20 mouse cellular contexts compared by ENCODE assay signal in genomic region chr9:99097668-99098067, GRCm38 (mm10). TPM values are rescaled to one million over a fixed set of nuclear protein-coding genes. Genes with fewer than 3 reads are reported as not detected.
DNase-seq lines count a peak whose midpoint lies in the region; ATAC-seq lines count a peak whose summit lies in the region.
"Had no signal": no experiment of that assay in that cellular context is flagged by ENCODE, and none has a peak within 500 bp of the region (broad histone marks: within the 10 kb centered on the region; RNA-seq: fewer than 3 reads in every experiment).

No protein-coding gene starts in this region.

- peaks cover 9% of the 10 kb centered on the region; the same call in 1 of the 2 replicates for H3K36me3 ChIP-seq in forebrain, embryonic 10.5 days (replicated peaks)
- H3K36me3 ChIP-seq in forebrain, embryonic 12.5 days (replicated peaks) = 0 out of 2 replicates have a peak, but pooled peaks cover 4% of the 10 kb centered on the region
- peaks cover 97% of the 10 kb centered on the region for H3K36me3 ChIP-seq in megakaryocyte, embryonic 14.5 days (replicated peaks; ENCODE audit: low read length)
- H3K36me3 ChIP-seq: embryonic facial prominence, embryonic 15.5 days; intestine, embryonic 15.5 days had no signal

- H3K9me3 ChIP-seq in forebrain, embryonic 10.5 days = no peaks in the 10 kb centered on the region
- H3K9me3 ChIP-seq in forebrain, embryonic 12.5 days = no peaks in the 10 kb centered on the region
- H3K9me3 ChIP-seq in megakaryocyte, embryonic 14.5 days = no peaks in the 10 kb centered on the region
- H3K9me3 ChIP-seq: embryonic facial prominence, embryonic 15.5 days; intestine, embryonic 15.5 days had no signal

- WGBS in forebrain, embryonic 10.5 days = 60% methylated on average over 1 of the region's 1 CpGs
- WGBS in forebrain, embryonic 12.5 days = 59% methylated on average over 1 of the region's 1 CpGs

- H3K9ac ChIP-seq in forebrain, embryonic 12.5 days = no peak overlapping the region
- H3K9ac ChIP-seq: embryonic facial prominence, embryonic 15.5 days; hindbrain, embryonic 14.5 days; intestine, embryonic 15.5 days had no signal

- ATAC-seq in forebrain, embryonic 12.5 days (ENCODE audit: low FRiP score) = no peak
- ATAC-seq in megakaryocyte, adult 5-6 weeks (ENCODE audit: poor library complexity, severe bottlenecking) = no peak
- ATAC-seq: forebrain, embryonic 16.5 days; intestine, embryonic 15.5 days had no signal

- peak; percentile 25 for DNase-seq in forebrain, embryonic 10.5 days (ENCODE audit: extremely low spot score, low spot score)
- peak; percentile 19 to 31 for DNase-seq in heart, adult 9 months (ENCODE audit: low spot score in 2 of 2)
- no peak for DNase-seq in heart, postnatal 36 days
- DNase-seq in kidney, postnatal 4 days = no peak
- DNase-seq in lung, postnatal 4 days = no peak
- DNase-seq: adrenal gland, postnatal 10 days; cerebellum, adult 18-20 months; cerebellum, adult 9-11 months; cerebellum, postnatal 36 days; gastrocnemius, postnatal 14 days; heart, postnatal 4 days; kidney, adult 18-20 months had no signal

- no peak overlapping the region for H3K4me2 ChIP-seq in forebrain, embryonic 12.5 days
- H3K4me2 ChIP-seq: embryonic facial prominence, embryonic 15.5 days; hindbrain, embryonic 14.5 days; intestine, embryonic 15.5 days had no signal

- H3K4me1 ChIP-seq in forebrain, embryonic 10.5 days = peaks cover 25% of the 10 kb centered on the region
- H3K4me1 ChIP-seq in forebrain, embryonic 12.5 days = peaks cover 3% of the 10 kb centered on the region; the same call in 1 of the 2 replicates
- peaks cover 87% of the 10 kb centered on the region for H3K4me1 ChIP-seq in megakaryocyte, embryonic 14.5 days
- H3K4me1 ChIP-seq: embryonic facial prominence, embryonic 15.5 days; intestine, embryonic 15.5 days had no signal

- H3K4me3 ChIP-seq in forebrain, embryonic 10.5 days = no peak overlapping the region
- no peak overlapping the region for H3K4me3 ChIP-seq in forebrain, embryonic 12.5 days (replicated peaks)
- H3K4me3 ChIP-seq in megakaryocyte, embryonic 14.5 days (replicated peaks) = peak overlapping the region; percentile 38
- H3K4me3 ChIP-seq: embryonic facial prominence, embryonic 15.5 days; erythroblast, embryonic 14.5 days; intestine, embryonic 15.5 days had no signal

- intact Hi-C loops in heart, postnatal 36 days (cut with DNase I) = loop anchor here (2.0 kb wide), 1 partner anchor 43 kb away; the partner anchor contains the start of gene Pik3cb

- no peak overlapping the region for H3K27ac ChIP-seq in forebrain, embryonic 10.5 days
- H3K27ac ChIP-seq in forebrain, embryonic 12.5 days = no peak overlapping the region
- H3K27ac ChIP-seq: embryonic facial prominence, embryonic 15.5 days; hindbrain, embryonic 14.5 days; intestine, embryonic 15.5 days had no signal

- no peaks in the 10 kb centered on the region for H3K27me3 ChIP-seq in forebrain, embryonic 10.5 days (ENCODE audit: poor library complexity, severe bottlenecking)
- no peaks in the 10 kb centered on the region for H3K27me3 ChIP-seq in forebrain, embryonic 12.5 days
- H3K27me3 ChIP-seq in megakaryocyte, embryonic 14.5 days (replicated peaks) = no peaks in the 10 kb centered on the region
- H3K27me3 ChIP-seq: embryonic facial prominence, embryonic 15.5 days; intestine, embryonic 15.5 days had no signal

RNA-seq across cellular contexts. Expression of gene Pik3cb, which starts 42.8 kb away (rescaled TPM):
- polyA plus RNA-seq in forebrain, embryonic 10.5 days (2016; fragmentation: Nextera tagmentation; extraction: Ambion mirVana) = 1.9 and 2.2 TPM in 2 replicates
- 3.5 and 3.7 TPM in 2 replicates for polyA plus RNA-seq in forebrain, embryonic 12.5 days (2016; fragmentation: Nextera tagmentation; extraction: Ambion mirVana)
- 10 to 100 TPM; 10.8 to 11.6 TPM for total RNA-seq in heart, postnatal 36 days (2021)
- polyA plus RNA-seq in megakaryocyte, embryonic 14.5 days (2012; ENCODE audit: insufficient read depth, low replicate concordance) = 0.82 and 1.8 TPM in 2 replicates
- 18.9 and 19.9 TPM in 2 replicates for total RNA-seq in megakaryocyte, adult 5-6 weeks (2015)
- 8.2 and 10.0 TPM in 2 replicates for total RNA-seq in megakaryocyte, adult 5-6 weeks (2017)

Comparison
In these comparisons a context has a peak if more than half of its experiments do, and no peak if none do; other contexts are left out.
1. DNase-seq: peak in forebrain, embryonic 10.5 days (single experiment) and heart, adult 9 months (2 of 2); none in heart, postnatal 36 days (0 of 2), kidney, postnatal 4 days (0 of 2) and lung, postnatal 4 days (0 of 2).